Mouse (Mus musculus): Measurements from ENCODE around the gene Gm8947. TPM values are rescaled to one million over a fixed set of nuclear protein-coding genes. Genes with fewer than 3 reads are reported as not detected.
A peak's percentile ranks its signal among the peaks of the same experiment; 100 is the strongest.

Gm8947 gene
- polyA plus RNA-seq, 1 experiment from 2014 or later = 0.16 TPM

DNA sequence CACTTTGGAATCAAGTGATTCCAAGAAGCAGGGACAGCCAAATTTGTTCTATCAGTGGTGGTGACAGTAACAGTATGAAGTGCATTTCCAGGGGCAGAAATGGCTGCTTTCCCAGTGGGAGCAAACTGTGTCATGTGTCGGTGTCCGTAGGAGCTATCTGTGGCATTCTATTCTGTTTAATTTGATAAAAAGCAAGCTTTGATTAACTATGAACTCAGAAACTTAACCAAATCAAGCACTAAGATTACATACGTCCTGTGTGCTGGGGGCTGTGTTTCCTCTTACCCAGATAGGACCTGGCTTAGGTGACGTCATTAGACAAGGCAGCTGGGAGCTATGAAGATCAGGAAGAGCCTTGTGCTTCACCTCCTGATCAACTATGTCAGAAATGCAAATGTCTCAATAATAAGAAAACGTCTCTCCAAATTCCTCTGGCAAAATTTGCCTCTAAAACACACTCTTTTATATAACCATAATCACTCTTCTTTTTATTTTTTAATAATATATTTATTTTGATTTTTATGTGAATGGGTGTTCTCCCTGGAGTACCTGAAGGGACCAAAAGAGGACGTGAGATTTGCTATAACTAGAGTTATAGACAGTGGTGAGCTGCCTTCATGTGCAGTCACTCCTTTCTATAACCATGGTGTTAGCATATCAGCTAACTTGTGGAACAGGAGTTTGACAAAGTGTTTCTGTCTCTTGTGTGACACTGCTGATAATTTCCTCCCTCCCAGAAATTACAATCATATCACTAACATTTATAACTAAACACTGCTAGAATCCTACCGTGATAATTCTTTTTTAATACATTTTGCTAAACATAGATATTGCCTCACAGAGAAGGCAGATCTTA is 35.2 kb upstream of the Gm8947 start:
- ATAC-seq (replicated peaks; ENCODE audit: low FRiP score) = no peak
- no peak for DNase-seq (ENCODE audit: low spot score)
- WGBS = 82% methylated on average over 7 of the region's 7 CpGs

DNA sequence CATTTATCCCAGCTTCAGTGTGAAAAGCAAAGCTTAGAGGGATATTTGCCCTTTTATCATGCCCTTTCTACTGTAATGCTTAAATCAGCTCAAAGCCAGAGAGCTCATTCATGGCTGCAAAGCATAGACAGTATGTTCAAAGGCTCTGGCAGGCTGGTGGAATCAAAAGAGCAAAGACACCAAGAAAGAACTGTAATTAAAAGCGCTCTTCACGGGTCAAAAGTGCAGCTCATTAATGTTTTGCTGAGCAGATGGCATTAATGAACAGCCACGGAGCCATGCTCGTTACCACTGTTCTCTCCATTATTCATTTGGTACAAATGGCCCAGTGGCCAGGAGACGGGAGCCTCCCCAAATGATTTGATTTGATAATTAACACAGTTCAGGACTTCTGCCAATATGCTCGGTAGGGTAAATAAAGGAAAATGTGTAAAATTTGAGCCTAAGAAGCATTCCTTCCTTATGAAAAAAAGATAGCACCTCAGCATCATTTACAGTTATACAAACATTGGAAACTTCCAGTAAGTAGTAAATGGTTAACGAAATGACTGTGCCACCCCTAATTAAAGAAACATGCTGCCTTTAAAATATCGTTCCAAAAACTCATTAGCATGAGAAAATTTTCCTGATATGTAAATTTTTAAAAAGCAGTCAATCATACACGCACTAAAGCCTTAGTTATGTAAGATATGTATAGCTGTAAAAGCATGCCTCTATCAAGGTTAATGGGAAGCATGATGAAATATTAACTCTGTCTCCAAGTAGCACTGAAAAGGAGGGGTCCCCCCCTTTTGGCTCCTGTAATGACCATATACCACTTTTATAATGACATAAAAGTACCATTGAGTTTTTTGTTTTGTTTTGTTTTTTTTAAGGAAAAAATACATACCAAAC is 34.0 kb upstream of the Gm8947 start:
- H3K36me3 ChIP-seq (ENCODE audit: control insufficient read depth, insufficient read depth, low read length) = no peaks in the 10 kb centered on the region
- H3K9ac ChIP-seq (ENCODE audit: low read length) = no peak overlapping the region
- no peak overlapping the region for H3K4me3 ChIP-seq (ENCODE audit: low read depth, low read length)
- 32% methylated on average over 9 of the region's 9 CpGs for WGBS
- peak; percentile 91 for ATAC-seq (replicated peaks; ENCODE audit: low FRiP score)
- H3K27me3 ChIP-seq (ENCODE audit: control insufficient read depth, insufficient read depth, low read length) = no peaks in the 10 kb centered on the region
- H3K4me1 ChIP-seq (replicated peaks; ENCODE audit: control insufficient read depth, insufficient read depth, low read length) = 0 out of 2 replicates have a peak, but pooled peaks cover 2% of the 10 kb centered on the region
- no peaks in the 10 kb centered on the region for H3K9me3 ChIP-seq (ENCODE audit: control insufficient read depth, low read length)
- DNase-seq (ENCODE audit: low spot score) = peak; percentile 68
- H3K4me2 ChIP-seq (ENCODE audit: low read depth, low read length, severe bottlenecking) = no peak overlapping the region
- H3K27ac ChIP-seq (ENCODE audit: low read depth, low read length) = peak overlapping the region; percentile 10; the same call in 1 of the 2 replicates

More for the DNA sequence above, 35.2 kb upstream of the Gm8947 start:
- Histone ChIP-seq H3K4me1 (replicated peaks; ENCODE audit: control insufficient read depth, insufficient read depth, low read length) (0 out of 2 replicates have a peak, but pooled peaks cover 2% of the 10 kb centered on the region), H3K9me3 (ENCODE audit: control insufficient read depth, low read length) (no peaks in the 10 kb centered on the region), H3K4me3 (ENCODE audit: low read depth, low read length) (no peak overlapping the region), H3K4me2 (ENCODE audit: low read depth, low read length, severe bottlenecking) (no peak overlapping the region), H3K27ac (ENCODE audit: low read depth, low read length) (no peak overlapping the region), H3K9ac (ENCODE audit: low read length) (no peak overlapping the region), H3K36me3 (ENCODE audit: control insufficient read depth, insufficient read depth, low read length) (no peaks in the 10 kb centered on the region), H3K27me3 (ENCODE audit: control insufficient read depth, insufficient read depth, low read length) (no peaks in the 10 kb centered on the region)

DNA sequence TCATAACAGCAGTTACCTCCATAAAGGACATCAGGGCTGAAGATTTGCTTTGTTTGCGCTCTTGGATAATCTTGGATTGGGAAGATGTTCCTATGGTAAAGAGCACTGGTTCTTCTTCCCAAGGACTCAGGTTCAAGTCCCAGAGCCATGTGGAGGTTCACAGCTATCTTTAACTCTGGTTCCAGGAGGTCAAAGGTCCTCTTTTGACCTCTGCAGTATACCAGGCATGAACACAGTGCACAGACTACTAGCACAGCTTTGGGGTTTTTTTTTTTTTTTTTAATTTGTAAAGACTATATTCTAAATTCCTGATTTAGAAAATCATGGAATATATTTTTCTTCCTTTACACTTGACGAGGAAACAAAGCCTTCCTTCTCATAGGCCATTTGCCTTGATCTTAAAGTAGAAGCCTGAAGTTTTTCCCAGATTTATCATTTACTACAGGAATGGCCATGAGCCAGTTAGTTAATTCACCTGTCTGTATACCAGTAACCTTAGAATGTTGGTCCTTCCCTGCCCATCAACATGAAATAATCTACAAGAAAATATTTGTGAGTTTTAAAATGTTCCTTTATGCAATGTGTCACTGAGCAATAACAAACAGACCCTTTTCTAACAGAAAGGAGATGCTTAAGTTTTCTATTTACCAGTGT is 33.2 kb upstream of the Gm8947 start:
- no peak for ATAC-seq (replicated peaks; ENCODE audit: low FRiP score)
- 81% methylated on average over 2 of the region's 2 CpGs for WGBS

DNA sequence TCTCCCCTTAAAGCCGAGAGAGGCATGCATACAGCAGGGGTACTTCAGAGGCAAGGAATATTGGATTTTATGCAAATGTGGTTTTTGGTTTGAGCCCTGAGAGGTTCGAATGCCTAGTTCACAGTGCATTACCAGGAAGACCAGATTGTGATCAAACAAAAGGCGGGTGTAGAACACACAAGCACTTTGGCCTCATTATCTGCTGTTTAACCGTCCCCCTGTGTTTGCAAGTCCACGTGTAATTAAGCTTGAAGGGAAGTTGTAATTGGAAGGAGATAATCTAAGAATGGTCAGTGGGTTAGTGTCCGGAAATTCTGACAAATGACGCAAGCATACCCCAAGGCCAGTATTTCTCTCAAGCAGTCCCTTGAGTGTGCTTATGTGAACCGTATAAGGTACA is 26.1 kb upstream of the Gm8947 start:
- Histone ChIP-seq H3K27me3 (ENCODE audit: control insufficient read depth, insufficient read depth, low read length) (no peaks in the 10 kb centered on the region), H3K9me3 (ENCODE audit: control insufficient read depth, low read length) (no peaks in the 10 kb centered on the region), H3K4me2 (ENCODE audit: low read depth, low read length, severe bottlenecking) (no peak overlapping the region), H3K36me3 (ENCODE audit: control insufficient read depth, insufficient read depth, low read length) (no peaks in the 10 kb centered on the region), H3K27ac (ENCODE audit: low read depth, low read length) (0 out of 2 replicates have a peak overlapping the region, but pooled peaks have one; percentile 34), H3K4me3 (ENCODE audit: low read depth, low read length) (no peak overlapping the region), H3K4me1 (replicated peaks; ENCODE audit: control insufficient read depth, insufficient read depth, low read length) (peaks cover 11% of the 10 kb centered on the region), H3K9ac (ENCODE audit: low read length) (no peak overlapping the region)
- WGBS = 22% methylated on average over 8 of the region's 8 CpGs
- no peak for DNase-seq (ENCODE audit: low spot score)
- peak; percentile 11; the same call in 1 of the 2 replicates for ATAC-seq (replicated peaks; ENCODE audit: low FRiP score)

More for the DNA sequence above, 33.2 kb upstream of the Gm8947 start:
- no peaks in the 10 kb centered on the region for H3K9me3 ChIP-seq (ENCODE audit: control insufficient read depth, low read length)
- H3K4me1 ChIP-seq (replicated peaks; ENCODE audit: control insufficient read depth, insufficient read depth, low read length) = 0 out of 2 replicates have a peak, but pooled peaks cover 2% of the 10 kb centered on the region
- H3K4me3 ChIP-seq (ENCODE audit: low read depth, low read length) = no peak overlapping the region
- DNase-seq (ENCODE audit: low spot score) = no peak
- no peaks in the 10 kb centered on the region for H3K27me3 ChIP-seq (ENCODE audit: control insufficient read depth, insufficient read depth, low read length)
- H3K27ac ChIP-seq (ENCODE audit: low read depth, low read length) = no peak overlapping the region
- no peak overlapping the region for H3K9ac ChIP-seq (ENCODE audit: low read length)
- no peaks in the 10 kb centered on the region for H3K36me3 ChIP-seq (ENCODE audit: control insufficient read depth, insufficient read depth, low read length)
- H3K4me2 ChIP-seq (ENCODE audit: low read depth, low read length, severe bottlenecking) = no peak overlapping the region

DNA sequence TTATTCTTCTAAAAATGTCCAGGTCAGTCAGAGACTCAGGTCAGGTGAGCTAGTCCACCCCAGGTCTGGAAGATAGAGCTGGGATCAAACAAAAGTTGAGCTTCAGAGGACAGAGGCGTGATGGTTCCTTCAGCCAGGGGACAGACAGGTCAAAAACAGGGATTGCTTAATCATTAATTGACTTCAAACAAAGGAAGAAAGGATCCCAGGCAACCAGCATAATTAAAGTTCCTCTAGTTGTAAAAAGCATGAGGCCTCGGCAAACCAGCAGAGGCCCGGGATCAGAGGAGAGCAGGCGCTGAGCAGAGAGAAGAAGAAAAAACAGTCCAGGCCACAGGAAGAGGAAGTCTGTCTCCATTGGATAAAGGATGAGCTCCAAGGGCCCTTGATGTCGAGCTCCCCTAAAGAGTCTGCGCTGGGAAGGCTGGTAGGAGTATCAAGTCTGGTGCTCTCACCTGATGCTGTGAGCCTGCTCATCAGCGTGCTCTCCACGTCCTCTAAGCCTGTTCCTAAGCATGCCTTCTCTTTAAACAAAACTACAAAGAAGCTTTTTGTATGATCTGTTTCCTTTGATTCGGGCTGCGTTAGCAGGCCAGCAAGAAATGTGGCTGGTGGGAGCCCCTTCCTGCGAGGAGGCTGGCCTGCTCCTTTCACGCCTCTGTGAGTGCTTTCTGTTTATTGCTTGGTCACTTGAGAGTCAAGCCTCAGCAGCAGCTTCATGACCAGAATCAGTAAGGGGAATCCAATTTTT is 24.7 kb upstream of the Gm8947 start:
- DNase-seq (ENCODE audit: low spot score) = peak; percentile 63
- Histone ChIP-seq H3K27me3 (ENCODE audit: control insufficient read depth, insufficient read depth, low read length) (no peaks in the 10 kb centered on the region), H3K36me3 (ENCODE audit: control insufficient read depth, insufficient read depth, low read length) (no peaks in the 10 kb centered on the region), H3K9ac (ENCODE audit: low read length) (peak overlapping the region; percentile 47), H3K4me3 (ENCODE audit: low read depth, low read length) (no peak overlapping the region), H3K9me3 (ENCODE audit: control insufficient read depth, low read length) (no peaks in the 10 kb centered on the region), H3K27ac (ENCODE audit: low read depth, low read length) (peak overlapping the region; percentile 75), H3K4me1 (replicated peaks; ENCODE audit: control insufficient read depth, insufficient read depth, low read length) (peaks cover 11% of the 10 kb centered on the region), H3K4me2 (ENCODE audit: low read depth, low read length, severe bottlenecking) (peak overlapping the region; percentile 21; the same call in 1 of the 2 replicates)
- peak; percentile 77 for ATAC-seq (replicated peaks; ENCODE audit: low FRiP score)
- WGBS = 10% methylated on average over 12 of the region's 12 CpGs

DNA sequence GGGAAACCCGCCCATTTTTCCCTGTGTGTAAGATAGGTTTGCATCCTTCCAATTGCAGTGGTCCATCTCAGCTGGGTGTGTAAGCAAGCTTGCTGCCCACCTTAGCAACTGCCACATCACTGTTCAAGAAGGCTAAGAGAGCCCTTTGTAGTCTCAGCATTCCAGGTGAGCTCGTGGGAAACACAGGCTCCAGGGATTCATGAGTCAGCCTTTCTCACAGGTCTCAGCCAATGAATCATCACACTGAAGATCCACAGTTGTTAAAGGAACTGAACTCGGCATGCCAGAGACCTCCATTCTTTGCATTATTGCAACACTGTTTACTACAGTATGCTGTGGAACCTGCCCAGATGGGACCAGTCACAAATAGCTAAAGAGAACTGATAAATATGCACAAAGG is 23.5 kb upstream of the Gm8947 start:
- DNase-seq (ENCODE audit: low spot score) = no peak
- no peak overlapping the region for H3K9ac ChIP-seq (ENCODE audit: low read length)
- H3K27me3 ChIP-seq (ENCODE audit: control insufficient read depth, insufficient read depth, low read length) = no peaks in the 10 kb centered on the region
- no peak overlapping the region for H3K27ac ChIP-seq (ENCODE audit: low read depth, low read length)
- no peak for ATAC-seq (replicated peaks; ENCODE audit: low FRiP score)
- peaks cover 11% of the 10 kb centered on the region for H3K4me1 ChIP-seq (replicated peaks; ENCODE audit: control insufficient read depth, insufficient read depth, low read length)
- no peaks in the 10 kb centered on the region for H3K9me3 ChIP-seq (ENCODE audit: control insufficient read depth, low read length)
- no peaks in the 10 kb centered on the region for H3K36me3 ChIP-seq (ENCODE audit: control insufficient read depth, insufficient read depth, low read length)
- WGBS = 71% methylated on average over 3 of the region's 3 CpGs
- no peak overlapping the region for H3K4me2 ChIP-seq (ENCODE audit: low read depth, low read length, severe bottlenecking)
- H3K4me3 ChIP-seq (ENCODE audit: low read depth, low read length) = no peak overlapping the region

DNA sequence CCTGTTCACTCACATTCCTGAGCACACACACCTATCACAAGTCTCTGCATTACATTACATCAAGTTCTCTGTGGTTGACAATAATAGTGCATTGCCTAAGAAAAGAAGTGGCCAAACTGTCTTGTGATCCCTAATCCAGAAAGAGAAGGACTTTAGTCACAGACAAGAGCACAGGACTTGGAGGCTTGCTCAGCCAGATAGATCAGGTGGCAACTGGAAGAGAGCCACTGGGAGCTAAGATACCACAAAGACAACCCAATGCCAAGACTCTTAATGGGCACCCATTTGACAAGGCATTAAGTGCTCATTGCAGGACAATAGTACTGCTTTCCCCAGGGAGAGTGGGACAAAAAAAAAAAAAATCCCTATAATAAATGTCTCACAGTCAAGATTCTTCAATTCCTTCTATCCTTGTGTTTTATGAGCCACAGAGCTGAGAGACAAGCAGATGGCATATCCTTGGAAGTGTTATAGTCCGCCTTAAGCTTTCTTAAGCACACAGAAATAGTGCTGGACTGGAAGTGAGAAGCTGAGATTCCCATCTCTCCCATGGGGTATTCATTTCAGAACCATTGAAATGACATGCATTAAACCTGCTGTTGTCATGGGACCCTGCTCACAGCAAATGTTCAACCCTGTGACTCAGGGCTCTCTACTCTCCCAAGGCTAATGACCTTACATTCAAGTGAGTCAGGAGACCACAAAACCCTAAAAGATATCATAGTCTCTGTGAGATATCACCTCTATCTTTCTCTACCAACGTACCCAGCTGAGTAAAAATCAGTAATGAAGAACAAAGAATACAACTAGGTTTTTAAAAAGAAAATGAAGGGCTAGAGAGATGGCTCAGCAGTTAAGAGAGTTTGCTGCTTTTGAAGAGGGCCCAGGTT is 20.4 kb upstream of the Gm8947 start:
- ATAC-seq (replicated peaks; ENCODE audit: low FRiP score) (no peak), DNase-seq (ENCODE audit: low spot score) (no peak)
- H3K4me2 ChIP-seq (ENCODE audit: low read depth, low read length, severe bottlenecking) = no peak overlapping the region
- H3K4me1 ChIP-seq (replicated peaks; ENCODE audit: control insufficient read depth, insufficient read depth, low read length) = peaks cover 11% of the 10 kb centered on the region
- no peaks in the 10 kb centered on the region for H3K9me3 ChIP-seq (ENCODE audit: control insufficient read depth, low read length)
- WGBS = 81% methylated on average over 2 of the region's 2 CpGs
- no peak overlapping the region for H3K4me3 ChIP-seq (ENCODE audit: low read depth, low read length)
- no peak overlapping the region for H3K27ac ChIP-seq (ENCODE audit: low read depth, low read length)
- no peaks in the 10 kb centered on the region for H3K36me3 ChIP-seq (ENCODE audit: control insufficient read depth, insufficient read depth, low read length)
- H3K27me3 ChIP-seq (ENCODE audit: control insufficient read depth, insufficient read depth, low read length) = no peaks in the 10 kb centered on the region
- H3K9ac ChIP-seq (ENCODE audit: low read length) = no peak overlapping the region
